Mouse (Mus musculus) heart, adult 11 months (tissue): Measurements from ENCODE around the gene Carmil2.
A peak's percentile ranks its signal among the peaks of the same experiment; 100 is the strongest.

Experiments
- DNase-seq: peaks from one replicate; pipeline ENCODE4 v3.0.0; 2022

Gene Carmil2

DNA sequence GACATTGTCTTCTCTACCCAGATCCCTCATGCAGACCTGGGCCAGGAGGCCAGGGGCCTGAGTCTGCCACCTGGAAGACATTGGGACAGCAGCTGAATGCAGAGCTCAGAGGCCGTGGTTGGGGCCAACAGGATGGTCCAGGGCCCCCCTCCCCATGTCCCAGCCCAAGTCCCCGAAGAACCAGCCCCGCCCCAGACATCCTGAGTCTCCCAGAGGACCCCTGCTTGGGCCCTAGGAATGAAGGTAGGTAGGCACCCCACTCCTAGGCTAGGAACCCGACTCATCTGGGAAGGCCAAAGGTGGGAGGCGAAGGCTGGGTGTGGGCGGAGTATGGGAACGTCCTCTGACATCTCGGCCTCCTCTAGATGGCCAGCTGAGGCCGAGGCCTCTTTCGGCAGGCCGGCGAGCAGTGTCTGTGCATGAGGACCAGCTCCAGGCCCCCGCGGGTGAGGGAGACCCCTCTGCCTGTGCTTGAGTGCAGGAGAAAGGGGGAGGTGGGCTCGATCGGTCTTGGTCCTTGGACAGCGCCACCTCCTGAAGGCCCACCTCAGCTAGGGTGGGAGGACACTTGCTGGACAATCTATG is 11.2 kb downstream of the Carmil2 start:
- DNase-seq = peak; percentile 90

DNA sequence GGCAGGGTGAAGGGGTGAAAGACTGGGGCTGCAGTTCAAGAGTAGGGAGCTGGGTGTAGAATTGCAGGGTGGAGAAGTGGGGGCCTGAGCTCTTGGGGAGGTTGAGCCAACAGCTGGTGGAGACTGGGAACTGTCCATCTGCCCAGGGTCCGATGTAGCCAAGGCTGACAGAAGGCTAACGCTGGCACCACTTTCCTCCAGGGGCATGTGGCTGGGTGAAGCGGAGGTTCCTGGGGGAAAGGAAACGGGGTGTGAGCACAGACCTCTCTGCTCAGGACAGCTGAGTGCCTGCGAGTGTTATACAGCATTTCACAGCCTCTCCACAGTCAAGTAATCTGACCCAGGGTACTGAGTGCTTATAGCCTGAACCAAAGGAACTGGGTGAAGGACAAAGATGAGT is 12.7 kb downstream of the Carmil2 start:
- DNase-seq = peak; percentile 81

DNA sequence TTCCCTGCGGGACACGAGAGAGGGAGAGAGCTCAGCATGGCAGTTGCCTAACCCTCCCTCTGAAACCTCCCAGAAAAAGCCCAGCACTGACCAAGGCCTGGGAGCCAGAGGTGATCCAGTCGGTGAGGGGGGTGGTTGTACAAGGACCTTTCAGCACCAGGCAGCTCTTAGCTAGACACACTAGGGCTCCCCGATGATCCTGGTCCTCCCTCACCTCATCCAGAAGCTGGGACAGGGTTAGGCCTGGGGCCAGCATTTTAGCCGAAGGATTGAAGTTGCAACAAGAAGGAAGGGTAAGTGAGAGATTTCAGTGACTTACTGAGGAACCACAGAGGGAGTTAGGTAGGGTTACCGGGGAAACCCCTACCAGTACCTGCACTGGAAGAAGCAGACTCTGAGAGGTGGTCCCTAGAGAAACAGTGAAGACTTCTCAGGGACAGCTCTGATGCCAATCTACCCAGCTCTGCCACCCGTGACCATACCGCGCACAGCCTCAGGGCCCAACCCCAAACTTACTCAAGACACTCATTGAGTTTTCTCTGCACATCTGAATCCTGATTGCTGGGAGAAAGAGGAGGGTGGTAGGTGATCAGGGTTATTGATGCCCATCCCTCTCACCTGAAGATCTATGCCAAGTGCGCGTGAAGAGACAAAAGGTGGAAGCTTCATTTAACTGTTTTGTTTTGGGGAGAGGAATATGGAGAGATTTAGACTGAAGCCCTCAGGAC is 13.6 kb downstream of the Carmil2 start:
- peak; percentile 88 for DNase-seq

DNA sequence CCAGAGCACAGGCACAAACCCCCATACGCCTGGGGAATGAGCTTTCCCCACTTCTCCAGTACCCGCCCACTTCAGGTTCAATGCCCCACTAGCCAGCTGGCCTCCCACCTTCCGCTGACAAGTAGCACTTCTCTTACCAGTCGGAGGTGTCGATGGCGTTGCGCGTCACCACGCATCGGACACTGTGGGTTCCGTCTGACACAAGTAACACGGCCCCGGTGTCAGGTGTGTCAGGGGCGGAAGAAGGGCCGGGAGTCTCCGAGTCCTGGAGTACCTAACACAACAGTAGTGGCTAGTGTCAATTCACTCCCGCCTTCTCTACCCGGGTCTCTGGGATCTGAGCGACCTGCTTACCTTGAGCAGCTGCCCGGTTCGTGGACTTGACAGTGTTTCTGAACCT is 14.5 kb downstream of the Carmil2 start:
- DNase-seq = no peak

DNA sequence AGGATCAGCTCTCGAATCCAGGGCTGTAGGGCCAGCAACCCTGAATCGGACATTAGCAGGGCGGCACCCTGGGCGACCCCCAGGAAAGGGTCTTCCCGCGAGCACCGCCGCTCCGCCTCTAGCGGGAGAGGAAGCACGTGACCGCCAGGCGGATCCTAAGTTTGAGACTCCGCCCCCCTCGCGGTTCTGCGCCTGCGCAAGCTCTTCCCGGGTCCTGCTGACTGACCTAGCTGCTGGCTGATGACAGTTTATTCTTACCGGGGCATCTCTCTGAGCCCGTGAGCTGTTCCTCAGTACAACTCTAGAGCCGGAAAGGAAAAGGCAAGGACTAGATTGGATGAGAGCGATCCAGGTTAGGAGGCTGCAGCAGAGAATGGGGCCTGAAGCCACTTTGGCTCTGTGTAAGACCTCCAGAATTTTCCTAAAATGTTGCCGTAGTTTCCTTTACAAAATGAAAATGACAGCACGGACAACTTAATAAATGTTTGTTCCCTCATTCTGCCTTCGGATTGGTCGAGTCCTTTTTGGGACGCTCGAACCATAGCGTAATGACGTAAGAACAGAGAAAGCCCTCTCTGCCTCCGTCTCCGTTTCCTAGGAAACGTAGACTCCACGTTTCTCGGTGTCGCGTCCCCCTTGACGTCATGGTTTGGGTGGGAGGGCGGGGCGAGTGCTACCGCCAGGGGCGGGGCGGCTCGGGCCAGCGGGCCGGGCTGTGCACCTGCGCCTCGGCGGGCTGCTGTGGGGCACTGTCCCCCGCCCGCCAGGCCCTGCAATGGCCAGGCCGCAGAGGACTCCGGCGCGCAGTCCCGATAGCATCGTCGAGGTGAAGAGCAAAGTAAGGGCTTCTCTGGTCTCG is 15.1 kb downstream of the Carmil2 start, which contains the start of the genes Acd and Pard6a:
TSS of gene Acd (minus strand) at position 137 of the 859 bp plus-strand sequence.
TSS of gene Pard6a (plus strand) at position 183 of the 859 bp plus-strand sequence.
- peak; percentile 100 for DNase-seq

DNA sequence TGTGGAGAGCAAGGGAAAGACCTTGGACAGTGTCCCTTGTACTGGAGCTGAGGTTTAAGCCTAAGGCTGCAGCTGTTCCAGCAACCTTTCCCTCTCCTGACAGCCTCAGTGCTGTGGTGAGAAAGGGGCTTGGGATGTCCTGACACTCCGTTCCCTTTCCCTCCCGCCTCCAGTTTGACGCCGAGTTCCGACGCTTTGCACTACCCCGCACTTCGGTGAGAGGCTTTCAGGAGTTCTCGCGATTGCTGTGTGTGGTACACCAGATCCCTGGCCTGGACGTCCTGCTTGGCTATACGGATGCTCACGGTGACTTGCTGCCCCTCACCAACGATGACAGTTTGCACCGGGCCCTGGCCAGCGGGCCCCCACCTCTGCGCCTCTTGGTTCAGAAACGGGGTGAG is 15.9 kb downstream of the Carmil2 start:
- peak; percentile 95 for DNase-seq

DNA sequence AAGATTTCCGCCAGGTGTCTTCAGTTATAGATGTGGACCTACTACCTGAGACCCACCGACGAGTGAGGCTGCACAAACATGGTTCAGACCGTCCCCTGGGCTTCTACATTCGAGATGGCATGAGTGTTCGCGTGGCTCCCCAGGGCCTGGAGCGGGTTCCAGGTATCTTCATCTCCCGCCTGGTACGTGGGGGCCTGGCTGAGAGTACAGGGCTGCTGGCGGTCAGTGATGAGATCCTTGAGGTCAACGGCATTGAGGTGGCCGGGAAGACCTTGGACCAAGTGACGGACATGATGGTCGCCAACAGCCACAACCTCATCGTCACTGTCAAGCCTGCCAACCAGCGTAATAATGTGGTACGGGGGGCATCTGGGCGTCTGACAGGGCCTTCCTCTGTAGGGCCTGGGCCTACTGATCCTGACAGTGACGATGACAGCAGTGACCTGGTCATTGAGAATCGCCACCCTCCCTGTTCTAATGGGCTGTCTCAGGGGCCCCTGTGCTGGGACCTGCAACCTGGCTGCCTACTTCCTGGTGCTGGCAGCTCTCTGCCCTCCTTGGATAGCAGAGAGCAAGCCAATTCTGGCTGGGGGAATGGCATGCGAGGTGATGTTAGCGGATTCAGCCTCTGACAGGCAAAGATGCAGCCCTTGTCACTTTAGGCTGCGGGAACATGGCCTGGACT is 16.8 kb downstream of the Carmil2 start:
- DNase-seq = peak; percentile 94

DNA sequence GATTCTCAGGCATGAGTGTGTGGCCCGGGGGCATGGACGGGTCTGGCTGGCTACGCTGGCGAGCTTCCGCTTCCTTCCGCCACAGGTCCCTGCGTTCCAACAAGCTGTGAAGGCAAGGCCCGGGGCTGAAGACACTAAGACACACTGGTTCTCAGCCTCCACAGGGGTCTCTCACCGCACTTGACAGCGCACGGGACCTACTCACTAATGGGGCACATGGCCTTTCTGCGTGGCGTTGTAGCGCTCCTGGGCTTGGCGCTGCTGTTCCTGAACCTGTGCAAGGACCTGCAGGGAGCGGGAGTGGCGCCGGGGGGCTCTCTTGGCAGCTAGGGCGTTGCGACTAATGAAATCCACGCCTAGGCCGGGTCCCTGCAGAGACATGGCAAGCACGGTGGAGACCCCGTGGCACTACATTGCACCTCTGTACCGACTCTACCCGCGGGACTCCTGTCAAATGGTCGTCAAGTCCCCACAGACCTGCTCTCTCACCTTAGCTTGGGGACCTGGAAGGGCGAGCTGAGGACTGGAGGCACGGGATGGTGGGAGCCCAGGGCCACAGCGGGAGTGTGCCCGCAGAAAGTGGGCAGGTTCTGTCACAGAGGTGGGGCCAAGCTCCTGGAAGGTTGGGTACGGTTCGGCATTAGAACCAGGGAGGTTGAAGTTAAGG is 18.2 kb downstream of the Carmil2 start:
- peak; percentile 92 for DNase-seq

DNA sequence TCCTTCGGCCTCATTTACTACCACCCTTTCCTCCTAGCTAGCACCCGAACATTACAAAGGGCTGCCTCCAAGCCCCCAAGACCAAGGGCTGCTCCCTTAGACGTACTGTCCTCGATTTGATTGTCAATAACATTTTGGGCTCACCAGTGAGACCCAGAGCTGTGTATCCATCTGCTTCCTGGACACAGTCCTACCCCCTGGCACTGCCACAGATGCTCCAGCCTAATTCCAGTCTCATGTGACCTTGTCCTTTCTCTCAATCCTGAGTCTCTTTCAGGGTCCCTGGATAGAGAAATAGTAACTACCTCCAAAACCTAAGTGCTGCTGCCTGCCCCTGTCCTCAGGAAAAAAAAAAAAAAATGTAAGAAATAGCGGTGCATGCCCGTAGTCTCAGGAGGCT is 18.9 kb downstream of the Carmil2 start:
- DNase-seq = peak; percentile 88

DNA sequence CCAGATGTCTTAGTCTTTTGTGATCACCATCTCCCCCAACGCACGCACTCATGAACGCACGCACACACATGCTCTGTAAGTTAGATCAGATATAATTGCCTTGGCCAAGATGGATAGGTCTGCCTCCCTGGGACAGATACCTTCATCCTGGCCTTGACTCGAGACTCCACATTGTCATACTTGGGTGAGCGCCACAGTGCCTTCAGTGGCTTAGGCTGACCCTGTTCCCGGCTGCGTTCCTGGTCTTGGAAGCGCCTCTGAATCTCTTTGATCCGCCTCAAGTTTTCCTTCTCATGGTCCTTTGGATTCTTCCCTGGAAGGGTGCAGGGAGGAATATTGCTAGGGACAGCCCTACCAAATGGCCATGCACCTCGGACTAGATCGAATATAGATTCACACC is 20.4 kb downstream of the Carmil2 start:
- DNase-seq = peak; percentile 86

DNA sequence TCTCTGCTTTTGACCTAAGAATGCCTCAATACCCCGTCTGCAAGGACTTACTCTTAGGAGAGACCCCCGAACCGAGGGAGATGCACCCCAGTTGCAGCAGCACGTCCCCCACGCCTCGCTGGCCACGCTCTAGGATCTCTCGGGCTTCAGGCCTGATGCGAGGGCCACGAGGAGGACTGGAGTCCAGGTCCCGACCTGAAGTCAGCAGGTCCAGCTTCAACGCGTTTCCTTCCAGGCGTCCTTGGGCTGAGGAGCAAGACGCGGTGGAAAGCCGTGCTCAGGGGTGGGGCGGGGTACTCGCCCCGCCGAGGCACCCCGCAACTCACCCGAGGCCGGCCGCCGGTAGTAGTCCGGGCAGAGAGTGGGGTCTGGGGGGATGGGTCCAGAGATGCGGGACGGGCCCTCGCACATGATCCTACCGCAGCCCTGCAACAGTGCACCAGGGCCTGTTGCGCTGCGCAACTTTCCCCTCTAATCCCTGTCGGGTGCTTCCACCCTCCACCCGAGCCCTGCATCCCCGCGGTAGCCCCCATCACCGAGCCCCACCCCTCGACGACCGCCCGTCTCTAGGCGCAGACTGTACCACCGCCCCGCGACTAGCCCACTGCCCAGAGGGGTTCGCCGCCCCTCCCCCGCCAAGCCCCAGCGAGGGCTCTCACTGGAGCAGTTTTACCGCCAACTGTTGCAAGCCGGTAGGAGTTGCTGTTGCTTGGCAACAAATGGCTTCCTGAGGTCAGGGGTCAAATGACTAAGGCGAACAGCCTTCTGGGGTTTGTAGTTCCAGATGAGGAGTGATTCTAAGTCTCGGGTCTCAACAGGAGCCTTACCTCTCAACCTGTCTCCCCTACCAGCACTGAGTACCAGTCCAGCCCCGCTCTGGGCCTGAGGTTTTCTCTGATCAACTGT is 21.7 kb downstream of the Carmil2 start, which contains the start of the genes 4933405L10Rik and Enkd1:
TSS of gene 4933405L10Rik (plus strand) at position 158 of the 906 bp plus-strand sequence.
TSS of gene Enkd1 (minus strand) at position 713 of the 906 bp plus-strand sequence.
- DNase-seq = peak; percentile 99

DNA sequence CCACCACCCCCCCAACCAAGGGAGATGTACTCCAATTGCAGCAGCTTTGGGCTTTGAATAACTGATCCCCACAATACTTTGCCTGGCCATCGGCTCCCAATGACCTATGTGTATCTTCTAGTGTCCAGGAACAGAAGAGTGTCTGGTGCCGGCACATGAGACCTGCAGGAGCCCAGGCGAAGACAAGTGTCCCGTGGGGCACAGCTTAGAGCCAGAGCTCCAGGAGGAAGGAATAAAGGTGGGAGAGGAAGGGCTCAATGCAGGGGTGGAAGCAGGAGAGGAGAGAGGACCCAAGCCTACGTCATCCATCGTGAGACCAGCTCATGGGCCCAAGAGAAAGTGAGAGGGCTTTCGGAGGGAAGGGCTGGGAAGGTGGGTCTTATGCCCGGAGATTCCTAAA is 22.6 kb downstream of the Carmil2 start:
- DNase-seq = peak; percentile 88

DNA sequence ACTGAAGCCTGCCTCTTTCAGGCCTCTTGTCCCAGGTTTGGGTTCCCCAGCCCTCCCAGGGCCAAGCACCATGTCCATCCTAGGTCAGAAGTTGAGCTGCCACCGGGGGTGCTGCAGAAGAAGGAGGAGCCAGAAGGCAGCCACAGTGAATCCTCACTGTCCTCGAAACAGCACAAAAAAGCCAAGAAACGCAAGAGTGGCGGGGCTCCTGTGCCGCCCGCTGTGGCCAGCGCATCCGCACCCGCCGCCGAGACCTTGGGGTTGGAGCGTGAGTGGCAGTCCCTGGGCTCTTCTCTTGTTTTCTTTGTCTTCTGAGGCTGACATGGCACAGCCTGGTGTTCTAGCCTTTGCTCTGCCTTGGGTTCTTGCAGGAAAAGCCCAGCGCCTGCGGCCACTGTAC is 23.2 kb downstream of the Carmil2 start:
- DNase-seq = peak; percentile 89

DNA sequence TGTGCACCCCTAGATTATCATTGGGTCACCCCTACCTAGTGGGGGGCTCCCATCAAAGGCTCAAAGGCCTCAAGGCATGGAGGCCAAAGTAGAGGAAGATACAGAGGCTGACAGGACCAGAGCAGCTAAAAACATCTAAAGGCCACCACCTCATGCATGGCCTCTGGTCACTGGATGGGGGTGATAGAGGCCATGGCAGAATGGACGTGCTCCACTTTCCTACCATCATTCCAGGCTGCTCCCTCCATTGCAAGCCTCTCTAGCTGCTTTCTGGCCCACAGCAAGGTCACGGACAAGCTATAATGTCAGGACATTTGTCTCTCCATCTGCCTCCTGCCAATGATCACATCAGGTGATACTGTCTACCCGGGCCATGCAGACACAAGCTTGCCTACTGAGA is 26.2 kb downstream of the Carmil2 start:
- DNase-seq = peak; percentile 65

DNA sequence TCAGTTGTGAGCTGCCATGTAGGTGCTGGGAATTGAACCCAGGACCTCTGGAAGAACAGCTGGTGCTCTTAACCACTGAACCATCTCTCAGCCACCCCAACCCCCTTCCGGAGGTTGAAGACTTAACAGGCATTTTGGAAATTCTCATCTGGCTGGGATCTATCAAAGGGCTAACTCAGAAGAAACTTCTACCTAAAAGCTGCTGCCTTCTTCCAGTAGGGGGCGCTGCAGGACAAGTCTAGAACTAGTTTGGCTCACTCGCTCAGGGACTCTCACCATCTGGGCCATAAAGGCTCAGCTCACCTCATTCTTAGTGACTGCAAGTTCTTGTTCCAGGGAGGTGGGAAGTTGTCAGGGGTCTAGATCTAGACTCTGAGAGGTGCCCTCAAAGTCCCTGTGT is 28.1 kb downstream of the Carmil2 start:
- peak; percentile 96 for DNase-seq

DNA sequence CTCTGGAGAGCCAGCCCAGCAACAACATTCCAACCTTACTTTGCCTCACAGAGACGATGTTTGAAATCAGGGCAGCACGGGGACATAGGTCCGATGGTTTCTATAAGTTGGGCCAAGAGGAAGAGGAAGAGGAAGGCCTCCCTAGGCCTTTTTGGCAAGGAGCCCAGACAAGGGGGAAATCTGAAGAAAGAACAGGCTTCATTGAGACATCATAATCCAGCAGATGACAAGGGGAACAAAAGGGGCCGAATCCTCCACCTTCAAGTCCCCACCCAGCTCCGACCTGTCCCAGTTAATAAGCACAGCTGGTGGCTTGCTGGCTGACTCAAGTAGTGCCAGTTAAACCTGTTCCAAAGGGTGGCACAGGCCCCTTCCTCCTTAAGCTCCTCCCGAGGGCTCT is 29.0 kb downstream of the Carmil2 start:
- DNase-seq = peak; percentile 92

DNA sequence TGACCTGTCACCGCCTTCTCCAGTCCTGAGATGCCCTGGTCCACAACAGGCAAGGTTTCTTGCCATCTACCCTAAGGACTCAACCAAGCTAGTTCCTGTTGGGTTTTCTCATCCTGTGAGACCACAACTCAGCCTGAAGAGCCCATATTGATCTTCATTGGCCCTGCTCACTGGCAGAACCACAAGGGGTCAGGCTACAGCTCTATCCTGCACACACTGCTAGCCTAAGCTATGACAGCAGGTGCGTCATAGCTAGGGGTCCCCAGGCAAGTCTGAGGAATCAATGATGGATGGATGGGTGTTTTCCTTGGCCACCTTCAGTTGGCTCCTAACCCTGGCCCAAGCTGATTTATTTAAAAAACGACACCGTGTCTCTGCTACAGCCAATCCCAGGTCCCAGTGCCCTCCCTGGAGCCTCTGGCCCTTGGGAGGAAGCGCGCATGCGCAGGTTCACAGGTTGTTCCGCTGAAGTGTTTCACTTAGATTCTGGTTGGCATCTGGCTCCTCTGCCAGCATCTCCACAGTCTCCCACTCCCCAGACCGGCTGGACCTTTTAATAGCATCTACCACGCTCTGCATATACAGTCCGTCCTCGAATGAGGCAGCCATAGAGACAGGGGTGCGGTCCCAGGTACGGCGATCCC is 30.4 kb downstream of the Carmil2 start:
- peak; percentile 85 for DNase-seq

DNA sequence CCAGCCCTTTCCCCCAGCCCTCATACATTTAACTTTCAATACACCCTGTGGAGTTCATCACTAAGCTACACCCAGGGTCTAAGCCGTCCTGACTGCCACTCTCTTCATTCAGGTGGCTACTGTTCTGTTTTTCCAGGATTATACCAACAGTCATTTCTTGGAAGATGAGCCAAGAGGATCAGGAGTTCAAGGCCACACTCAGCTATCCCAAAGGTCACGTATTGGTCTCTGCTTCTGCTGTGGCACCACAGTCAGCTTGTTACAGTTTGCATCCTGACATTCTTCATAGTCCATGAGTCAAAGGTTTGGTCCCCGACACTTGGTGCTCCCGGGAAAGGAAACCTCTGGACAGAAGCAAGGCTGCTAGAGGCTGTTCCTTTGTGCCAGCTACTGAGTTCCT is 33.6 kb downstream of the Carmil2 start:
- peak; percentile 76 for DNase-seq

DNA sequence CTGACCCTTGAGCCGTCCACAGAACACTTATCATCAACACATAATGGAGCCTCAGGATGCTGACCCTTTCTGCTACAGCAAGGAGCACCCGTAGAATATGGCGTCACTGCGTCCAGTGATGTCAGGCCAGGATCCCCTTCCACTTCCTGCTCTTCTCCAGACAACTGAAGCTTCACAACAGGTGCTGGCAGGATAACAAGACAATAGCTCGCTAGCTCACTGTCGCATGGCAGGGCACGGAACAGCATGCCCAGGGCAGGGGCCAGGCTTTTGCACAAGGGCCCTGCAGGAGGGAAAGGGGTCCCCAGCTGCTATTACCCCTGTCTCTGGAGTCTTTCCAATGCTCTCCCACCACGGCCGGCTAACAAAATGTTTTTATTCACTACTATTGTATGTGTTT is 36.8 kb downstream of the Carmil2 start:
- DNase-seq = peak; percentile 77

DNA sequence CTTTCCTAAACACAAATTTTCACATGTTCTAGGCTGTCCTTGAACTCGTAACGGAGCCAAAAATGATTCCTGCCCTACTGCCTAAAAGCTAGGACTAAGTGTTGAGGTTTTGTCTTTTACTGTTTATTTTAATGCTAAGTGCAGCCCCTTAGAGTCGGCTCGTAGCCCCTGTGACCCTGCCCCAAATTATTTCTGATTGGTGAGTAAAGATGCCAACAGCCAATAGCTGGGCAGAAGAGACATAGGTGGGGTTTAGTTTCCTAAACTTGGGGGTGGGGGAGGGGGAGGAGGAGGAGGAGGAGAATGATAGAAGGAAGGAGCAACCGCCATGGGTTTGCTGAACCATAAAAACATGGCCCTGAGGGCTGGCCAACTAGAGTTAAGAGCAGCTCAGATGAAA is 39.7 kb downstream of the Carmil2 start:
- no peak for DNase-seq
